Mouse (Mus musculus) adrenal gland, postnatal 10 days (tissue): ENCODE data around the gene Gm5169. TPM values are rescaled to one million over a fixed set of nuclear protein-coding genes. Genes with fewer than 3 reads are reported as not detected.
"Not testable (repeated sequence)": the region's sequence is repeated elsewhere in the genome, so short reads cannot be mapped to it uniquely, and the experiment has no call there.

Experiments
- DNase-seq: peaks from one replicate; pipeline ENCODE4 v3.0.0; 2021; ENCODE audit warnings: mixed read lengths
- long read RNA-seq, 2 experiments: library from polyadenylated mRNA; stranded (forward); transcript quantifications; one replicate each; pipeline ENCODE4 v2.0.0; 2021
- total RNA-seq, 2 experiments: library from RNA; stranded (reverse); gene quantifications; 2 replicates each; pipeline ENCODE4 v1.2.3; 2021

Gene Gm5169
- total RNA-seq = not detected
- long read RNA-seq, experiment 1 = 0 reads
- long read RNA-seq, experiment 2 = 0 reads

- DNase-seq = not testable (repeated sequence)
These were observed at the start of gene Gm5169 for GRCm38 (mm10) chrX:25301355-25301754. Gm5169 (minus strand) TSS chrX:25301455.

- DNase-seq = not testable (repeated sequence)
These were observed 46.2 kb upstream of the Gm5169 start for GRCm38 (mm10) chrX:25347424-25347823.
